Mouse (Mus musculus) C2C12 (cell line): Measurements from ENCODE around the gene B4galt3.
"Not testable (repeated sequence)": the region's sequence is repeated elsewhere in the genome, so short reads cannot be mapped to it uniquely, and the experiment has no call there.

Experiments
- CEBPB ChIP-seq: IDR thresholded peaks from one replicate; pipeline ENCODE4 v1.6.1; 2011; ENCODE audit warnings: low read depth, mild to moderate bottlenecking, control low read depth, moderate library complexity
- CTCF ChIP-seq: IDR thresholded peaks from one replicate; pipeline ENCODE4 v1.5.1; 2011; ENCODE audit not compliant: control insufficient read depth, insufficient read depth, insufficient read length
- FOSL1 ChIP-seq: IDR thresholded peaks from one replicate; pipeline ENCODE4 v1.8.0; 2011; ENCODE audit warnings: mild to moderate bottlenecking, low read length; ENCODE audit not compliant: poor library complexity, insufficient read depth, severe bottlenecking
- MAX ChIP-seq: IDR thresholded peaks from one replicate; pipeline ENCODE4 v1.6.1; 2011; ENCODE audit warnings: mild to moderate bottlenecking, control low read depth
- MYOD1 ChIP-seq: IDR thresholded peaks from one replicate; pipeline ENCODE4 v1.6.1; 2011; ENCODE audit warnings: low read depth; ENCODE audit not compliant: control insufficient read depth, insufficient read length
- MYOG ChIP-seq: IDR thresholded peaks from one replicate; pipeline ENCODE4 v1.6.1; 2011; ENCODE audit not compliant: control insufficient read depth, insufficient read length; ENCODE audit errors: extremely low read depth
- USF1 ChIP-seq: IDR thresholded peaks from one replicate; pipeline ENCODE4 v1.6.1; 2011; ENCODE audit warnings: low read depth, mild to moderate bottlenecking, control low read depth, moderate library complexity

- not testable (repeated sequence) for TF ChIP-seq CTCF, MYOG, CEBPB, MYOD1, FOSL1, MAX, USF1
Measured at GRCm38 (mm10) chr1:171306157-171306556, 36.0 kb downstream of the B4galt3 start.
